Mouse (Mus musculus) myocyte (in vitro differentiated cells): ENCODE measurements around the gene Naglu.

Experiments used
- CEBPB ChIP-seq: IDR thresholded peaks from 2 replicates; pipeline ENCODE4 v1.6.1; 2011; ENCODE audit warnings: mild to moderate bottlenecking, moderate library complexity; ENCODE audit not compliant: poor library complexity, insufficient read depth, severe bottlenecking
- E2F4 ChIP-seq: IDR thresholded peaks from one replicate; pipeline ENCODE4 v1.6.1; 2011; ENCODE audit warnings: mild to moderate bottlenecking, control low read depth, moderate library complexity; ENCODE audit not compliant: insufficient read depth
- MAX ChIP-seq: IDR thresholded peaks from one replicate; pipeline ENCODE4 v1.6.1; 2011; ENCODE audit warnings: low read depth, mild to moderate bottlenecking, control low read depth
- MYOG ChIP-seq, 3 experiments: IDR thresholded peaks; one replicate each; pipeline ENCODE4 v1.6.1; 2011; ENCODE audit warnings: control low read depth in 2 of 3, low read depth in 2 of 3, mild to moderate bottlenecking in 2 of 3; ENCODE audit not compliant: insufficient read length in 2 of 3, control insufficient read depth in 1 of 3, insufficient read depth in 1 of 3
- POLR2A ChIP-seq: IDR thresholded peaks from one replicate; pipeline ENCODE4 v1.6.1; 2011; ENCODE audit warnings: low read depth, mild to moderate bottlenecking, control low read depth, moderate library complexity; ENCODE audit not compliant: insufficient read length
- POLR2AphosphoS2 ChIP-seq: IDR thresholded peaks from one replicate; pipeline ENCODE4 v1.6.1; 2011; ENCODE audit warnings: low read depth, control low read depth; ENCODE audit not compliant: insufficient read length
- REST ChIP-seq: IDR thresholded peaks from one replicate; pipeline ENCODE4 v1.6.1; 2011; ENCODE audit warnings: mild to moderate bottlenecking, control low read depth, moderate library complexity; ENCODE audit not compliant: insufficient read depth, insufficient read length
- TCF12 ChIP-seq: IDR thresholded peaks from one replicate; pipeline ENCODE4 v1.6.1; 2011; ENCODE audit warnings: mild to moderate bottlenecking, control low read depth; ENCODE audit not compliant: poor library complexity, insufficient read depth, severe bottlenecking
- USF1 ChIP-seq: IDR thresholded peaks from one replicate; pipeline ENCODE4 v1.6.1; 2011; ENCODE audit warnings: low read depth, mild to moderate bottlenecking, control low read depth, moderate library complexity

GRCm38 (mm10) chr11:101070987-101071386, 1.2 kb downstream of the Naglu start:
- TF ChIP-seq MAX (no peak), POLR2A (no peak), POLR2AphosphoS2 (no peak), CEBPB (no peak), TCF12 (no peak), REST (no peak), MYOG (IDR thresholded peaks at IDR 0.05; ENCODE audit: control insufficient read depth in 1 of 3, insufficient read depth in 1 of 3, insufficient read length in 2 of 3, low read depth in 2 of 3) (no peak), E2F4 (no peak), USF1 (no peak)
